Mouse (Mus musculus) ES-Bruce4 (cell line): ENCODE measurements around the gene Fes. TPM values are rescaled to one million over a fixed set of nuclear protein-coding genes. Genes with fewer than 3 reads are reported as not detected.

Experiments used
- H3K27ac ChIP-seq: 2 replicates; pipeline ENCODE4 v1.5.1; 2012; ENCODE audit warnings: low read length, inconsistent platforms; ENCODE audit not compliant: insufficient read depth
- H3K27me3 ChIP-seq: 2 replicates; pipeline ENCODE4 v1.6.1; 2012; ENCODE audit warnings: mild to moderate bottlenecking, low read length, inconsistent platforms; ENCODE audit not compliant: control insufficient read depth, poor library complexity, insufficient read depth, severe bottlenecking
- H3K36me3 ChIP-seq: 2 replicates; pipeline ENCODE4 v1.6.1; 2012; ENCODE audit warnings: inconsistent platforms, mild to moderate bottlenecking, low read length, moderate library complexity; ENCODE audit not compliant: control insufficient read depth, poor library complexity, insufficient read depth, severe bottlenecking
- H3K4me1 ChIP-seq: one replicate; pipeline ENCODE4 v1.8.1; 2011; ENCODE audit warnings: low read length; ENCODE audit not compliant: control insufficient read depth, insufficient read depth
- H3K4me3 ChIP-seq: 2 replicates; pipeline ENCODE4 v1.5.1; 2011; ENCODE audit warnings: low read depth, mild to moderate bottlenecking, low read length
- H3K9ac ChIP-seq: 2 replicates; pipeline ENCODE4 v1.6.1; 2012; ENCODE audit warnings: low read depth, mild to moderate bottlenecking, inconsistent platforms; ENCODE audit not compliant: poor library complexity, severe bottlenecking
- H3K9me3 ChIP-seq: replicated peaks from 2 replicates; pipeline ENCODE4 v1.6.1; 2012; ENCODE audit warnings: mild to moderate bottlenecking, low read length, inconsistent platforms; ENCODE audit not compliant: control insufficient read depth, poor library complexity, insufficient read depth, severe bottlenecking
- CTCF ChIP-seq: IDR thresholded peaks from one replicate; pipeline ENCODE4 v1.8.1; 2011; ENCODE audit warnings: low read depth, low read length
- EP300 ChIP-seq: IDR thresholded peaks from 2 replicates; pipeline ENCODE4 v1.6.1; 2011; ENCODE audit warnings: low read depth, low read length; ENCODE audit not compliant: insufficient read depth
- POLR2A ChIP-seq: IDR thresholded peaks from one replicate; pipeline ENCODE4 v1.8.1; 2011; ENCODE audit warnings: low read length; ENCODE audit not compliant: insufficient read depth
- polyA plus RNA-seq: library from polyadenylated mRNA; stranded (reverse); fragments of >200 nt; gene quantifications from 2 replicates; pipeline ENCODE4 v1.2.4, GENCODE M21; 2011; ENCODE audit warnings: low read depth; ENCODE audit not compliant: missing spikeins, insufficient read depth, insufficient read length

Gene Fes
- polyA plus RNA-seq, 1 experiment: 0.76 TPM

GRCm38 (mm10) chr7:80343270-80344018 is 44.3 kb downstream of the Fes start:
- Histone ChIP-seq H3K9me3 (no peaks in the 10 kb centered on the region), H3K36me3 (no peaks in the 10 kb centered on the region), H3K27ac (no peak overlapping the region), H3K4me3 (peak overlapping the region; percentile 83), H3K4me1 (peaks cover 2% of the 10 kb centered on the region), H3K27me3 (no peaks in the 10 kb centered on the region), H3K9ac (peak overlapping the region; percentile 62)
- TF ChIP-seq POLR2A: no peak
- TF ChIP-seq EP300: no peak
- no peak for TF ChIP-seq CTCF

GRCm38 (mm10) chr7:80342858-80343257 is 44.9 kb downstream of the Fes start, which contains the start of gene Hddc3:
Hddc3 (plus strand) TSS chr7:80343104.
- peak within 1 kb of the TSS; percentile 83 for H3K4me3 ChIP-seq
- H3K27ac ChIP-seq: no peak within 1 kb of the TSS
- no peaks in the 10 kb centered on the region for H3K27me3 ChIP-seq
- H3K9ac ChIP-seq: peak within 1 kb of the TSS; percentile 62
- H3K4me1 ChIP-seq: peaks cover 2% of the 10 kb centered on the region
- H3K36me3 ChIP-seq: no peaks in the 10 kb centered on the region
- no peaks in the 10 kb centered on the region for H3K9me3 ChIP-seq
- peak; percentile 62 for TF ChIP-seq POLR2A
- peak; percentile 62 for TF ChIP-seq CTCF
- peak; percentile 56; the same call in 1 of the 2 replicates for TF ChIP-seq EP300

- Histone ChIP-seq H3K27me3 (no peaks in the 10 kb centered on the region), H3K27ac (no peak overlapping the region), H3K4me1 (no peaks in the 10 kb centered on the region), H3K9me3 (no peaks in the 10 kb centered on the region), H3K4me3 (no peak overlapping the region), H3K36me3 (peaks cover 3% of the 10 kb centered on the region; the same call in 1 of the 2 replicates), H3K9ac (no peak overlapping the region)
- TF ChIP-seq EP300 (no peak), POLR2A (no peak), CTCF (no peak)
Observed at GRCm38 (mm10) chr7:80341793-80342192, 46.0 kb downstream of the Fes start.

- TF ChIP-seq CTCF: peak; percentile 67
- TF ChIP-seq EP300: no peak
- Histone ChIP-seq H3K27me3 (no peaks in the 10 kb centered on the region), H3K36me3 (peaks cover 10% of the 10 kb centered on the region; the same call in 1 of the 2 replicates), H3K4me3 (peak within 1 kb of the TSS; percentile 79), H3K27ac (no peak within 1 kb of the TSS), H3K9me3 (no peaks in the 10 kb centered on the region), H3K9ac (peak within 1 kb of the TSS; percentile 60), H3K4me1 (no peaks in the 10 kb centered on the region)
Observed at GRCm38 (mm10) chr7:80340793-80341192, 47.0 kb downstream of the Fes start, which contains the start of gene Unc45a. Unc45a (minus strand) TSS chr7:80341005.

GRCm38 (mm10) chr7:80339793-80340628 is 47.7 kb downstream of the Fes start:
- Histone ChIP-seq H3K9ac (peak overlapping the region; percentile 60), H3K4me3 (peak overlapping the region; percentile 79), H3K27ac (no peak overlapping the region), H3K9me3 (no peaks in the 10 kb centered on the region), H3K4me1 (no peaks in the 10 kb centered on the region), H3K36me3 (peaks cover 15% of the 10 kb centered on the region), H3K27me3 (no peaks in the 10 kb centered on the region)
- TF ChIP-seq EP300 (no peak), CTCF (peak; percentile 61), POLR2A (peak; percentile 13)

- Histone ChIP-seq H3K9ac (peak overlapping the region; percentile 60), H3K27ac (no peak overlapping the region), H3K9me3 (no peaks in the 10 kb centered on the region), H3K36me3 (peaks cover 21% of the 10 kb centered on the region), H3K27me3 (no peaks in the 10 kb centered on the region), H3K4me1 (no peaks in the 10 kb centered on the region), H3K4me3 (peak overlapping the region; percentile 60)
- TF ChIP-seq EP300 (no peak), POLR2A (no peak), CTCF (no peak)
Observed at GRCm38 (mm10) chr7:80339371-80339770, 48.4 kb downstream of the Fes start.
